Mouse (Mus musculus): Measurements from ENCODE around the gene Gnb4.

Gnb4 gene

DNA sequence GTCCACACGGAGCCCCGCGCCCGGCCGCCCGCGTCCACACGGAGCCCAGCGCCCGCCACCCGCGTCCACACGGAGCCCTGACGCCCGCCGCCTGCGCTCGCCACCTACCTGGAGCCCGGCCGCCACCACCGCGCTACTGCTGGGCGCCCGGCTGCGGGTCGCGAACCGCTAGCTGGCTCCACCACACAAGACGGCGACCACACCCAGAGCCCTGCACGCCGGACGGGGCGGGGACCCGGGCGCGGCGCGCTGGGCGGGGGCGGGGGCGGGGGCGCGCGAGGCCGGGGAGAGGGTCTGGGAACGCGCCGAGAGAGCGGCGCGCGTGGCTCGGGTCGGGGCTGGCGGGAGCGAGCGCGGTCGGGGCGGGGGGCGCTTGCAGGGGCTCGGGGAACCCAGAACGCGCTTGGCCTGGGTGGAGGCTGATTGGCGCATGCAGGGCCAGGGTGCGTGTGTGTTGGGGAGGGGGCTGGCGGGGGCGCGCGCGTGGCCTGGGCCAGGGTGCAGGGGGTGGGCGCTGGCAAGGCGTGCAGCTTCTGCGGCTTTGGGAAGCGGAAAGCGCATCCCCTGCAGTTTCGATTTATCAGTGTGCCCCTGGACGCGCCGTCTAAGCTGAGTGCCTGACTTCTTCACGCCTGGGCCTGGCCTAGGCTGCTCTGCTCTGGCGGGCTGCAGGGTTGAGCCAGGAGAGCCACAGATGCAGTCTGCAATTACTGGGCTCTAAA lies at the start of gene Gnb4:
Gene Gnb4 (minus strand): TSS at position 255 of the 722 bp plus-strand sequence.
- DNase-seq (ENCODE audit: extremely low spot score, low spot score) = peak; percentile 86

DNA sequence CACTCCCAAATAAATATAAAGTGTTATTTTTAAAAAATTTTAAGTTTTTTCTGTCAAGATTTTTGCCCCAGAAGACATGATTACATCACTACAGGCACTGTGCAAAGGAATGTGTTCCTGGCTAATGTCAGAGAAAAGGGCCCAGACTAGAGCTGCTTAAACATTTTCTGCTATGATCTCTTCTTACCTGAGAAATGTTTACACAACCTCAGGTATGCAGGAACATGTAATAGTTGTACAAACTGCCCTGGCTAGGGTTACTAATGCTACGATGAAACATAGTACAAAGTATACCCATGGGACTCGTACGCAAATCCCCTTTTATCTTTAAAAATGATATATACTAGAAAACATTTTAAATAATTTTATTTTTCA lies 45.2 kb upstream of the Gnb4 start:
- DNase-seq (ENCODE audit: extremely low spot score, low spot score) = no peak

DNA sequence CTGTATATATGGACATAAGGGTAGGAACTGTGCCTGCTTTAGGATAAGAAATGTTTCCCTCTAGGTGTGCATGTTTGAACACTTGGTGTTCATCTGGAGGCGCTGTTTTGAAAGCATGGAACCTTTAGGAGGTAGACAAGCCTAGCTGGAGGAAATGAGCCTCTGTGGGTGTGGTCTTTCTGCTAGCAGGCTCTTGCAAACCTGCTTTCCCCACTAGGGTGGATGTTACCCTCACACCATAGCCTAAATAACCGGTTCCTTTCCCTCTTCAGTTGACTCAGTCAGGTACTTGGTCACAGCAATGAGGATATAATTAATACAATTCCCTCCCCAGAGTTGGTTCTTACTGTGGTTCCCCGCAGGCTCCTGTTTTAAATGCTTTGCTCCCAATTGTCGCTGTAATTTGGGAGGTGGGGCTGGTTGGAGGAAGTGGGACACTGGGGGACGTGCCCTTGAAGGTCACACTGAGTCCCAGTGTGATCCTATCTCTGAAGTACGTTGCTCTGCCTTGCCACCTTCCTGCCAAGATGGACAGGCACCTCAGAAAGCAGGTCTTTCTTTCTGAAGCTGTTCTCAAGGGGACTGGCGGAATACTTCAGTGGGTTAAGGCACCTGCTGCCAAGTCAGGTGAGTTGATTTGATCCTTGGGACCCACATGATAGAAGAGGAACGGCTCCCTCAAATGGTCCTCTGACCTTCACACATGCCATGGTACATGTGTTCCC lies 44.6 kb upstream of the Gnb4 start:
- DNase-seq (ENCODE audit: extremely low spot score, low spot score) = no peak

DNA sequence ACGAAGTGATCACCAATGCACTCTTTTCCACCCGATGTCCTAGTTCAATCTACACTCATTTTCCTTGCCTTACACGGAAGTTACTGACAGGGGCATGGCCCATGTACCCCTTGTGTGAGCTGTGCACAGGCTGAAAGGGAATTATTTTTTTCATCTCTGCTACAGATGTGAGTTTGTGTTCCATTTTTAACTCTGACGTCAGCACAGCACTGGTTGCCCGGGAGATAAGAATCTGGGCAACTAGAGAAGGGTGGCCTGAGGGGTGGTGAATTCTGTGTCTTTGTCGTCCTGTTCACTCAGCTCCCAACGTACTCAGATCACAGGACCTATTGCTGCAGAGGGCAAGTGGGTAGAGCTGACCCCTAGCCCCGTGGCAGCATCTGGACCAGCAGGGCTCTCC lies 43.9 kb upstream of the Gnb4 start:
- DNase-seq (ENCODE audit: extremely low spot score, low spot score) = no peak

DNA sequence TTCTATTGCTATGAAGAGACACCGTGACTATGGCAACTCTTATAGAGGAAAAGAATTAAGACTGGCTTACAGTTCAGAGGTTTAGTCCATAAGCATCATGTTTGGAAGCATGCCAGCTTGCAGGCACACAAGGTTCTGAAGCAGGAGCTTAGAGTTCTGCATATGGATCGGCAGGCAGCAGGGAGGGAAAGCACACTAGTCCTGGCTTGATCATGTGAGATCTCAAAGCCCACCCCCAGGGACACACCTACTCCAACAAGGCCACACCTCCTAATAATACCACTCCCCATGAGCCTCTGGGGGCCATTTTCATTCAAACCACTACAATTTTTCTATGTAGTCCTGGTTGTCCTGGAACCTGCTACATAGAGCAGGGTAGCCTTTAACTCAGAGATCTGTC lies 43.1 kb upstream of the Gnb4 start:
- DNase-seq (ENCODE audit: extremely low spot score, low spot score) = no peak

DNA sequence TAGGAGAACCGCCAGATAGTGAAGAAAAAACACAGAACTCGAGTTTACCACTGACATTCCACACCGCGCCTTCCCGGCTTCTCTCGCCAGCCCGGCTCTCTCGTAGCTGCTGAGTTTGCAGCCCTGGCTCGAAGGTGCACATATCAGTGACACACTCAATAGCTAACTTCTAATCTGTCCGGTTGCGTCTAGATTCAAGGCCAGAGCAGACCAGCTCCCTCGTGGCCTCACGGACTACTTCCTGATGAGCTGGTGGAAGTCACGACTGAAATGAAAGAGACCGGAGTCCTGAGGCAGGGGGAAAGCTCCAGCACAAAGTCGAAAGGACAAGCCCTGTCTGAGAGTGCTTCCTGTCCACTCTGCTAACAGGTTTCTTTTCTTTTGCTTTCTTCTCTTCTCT lies 42.4 kb upstream of the Gnb4 start:
- no peak for DNase-seq (ENCODE audit: extremely low spot score, low spot score)

DNA sequence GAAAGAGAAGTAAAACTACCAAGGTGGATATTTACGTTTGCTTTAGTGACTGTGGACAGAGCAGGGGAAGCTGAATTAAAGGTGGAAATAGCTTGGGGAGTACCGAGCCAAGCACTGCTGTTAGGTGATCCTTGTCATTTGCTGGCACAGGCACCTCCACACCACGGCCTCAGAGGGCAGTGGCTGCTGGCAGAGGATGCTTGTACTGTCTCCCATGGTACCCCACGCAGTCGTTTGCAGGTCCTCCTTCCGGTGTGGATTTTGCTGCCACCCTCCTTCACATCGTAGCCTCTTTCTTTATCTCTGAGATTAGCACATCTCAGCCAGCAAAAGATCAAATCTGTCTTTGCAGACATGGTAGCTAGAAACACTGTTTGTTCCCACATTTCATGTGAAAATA lies 42.0 kb upstream of the Gnb4 start:
- no peak for DNase-seq (ENCODE audit: extremely low spot score, low spot score)

DNA sequence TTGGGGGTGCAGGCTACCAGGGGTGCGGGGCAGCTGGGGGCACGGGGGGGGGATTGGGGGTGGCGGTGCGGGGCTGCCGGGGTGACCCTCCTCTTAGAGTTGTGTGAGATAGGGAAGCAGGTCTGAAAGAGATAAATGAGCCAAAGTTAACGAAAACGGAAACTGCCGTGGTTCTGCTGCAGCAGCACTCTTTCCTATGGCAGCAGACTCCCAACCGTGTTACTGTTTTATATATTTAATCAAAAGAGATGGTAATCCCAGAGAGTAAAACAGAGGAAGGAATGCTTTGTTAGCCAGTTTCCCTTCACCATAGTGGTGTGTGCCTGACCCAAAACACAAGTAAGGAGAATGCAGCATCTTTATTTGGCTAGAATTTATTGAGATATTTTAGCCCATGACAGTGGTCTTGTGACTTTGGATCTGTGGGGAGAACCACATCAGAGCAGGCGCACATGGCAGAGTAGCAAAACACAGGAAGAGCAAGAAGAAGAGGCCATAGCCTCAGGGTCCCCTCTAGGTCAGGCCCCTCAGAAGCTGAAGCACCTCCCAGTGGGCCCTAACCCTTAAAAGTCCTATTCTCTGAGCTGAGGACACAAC lies 40.1 kb upstream of the Gnb4 start:
- DNase-seq (ENCODE audit: extremely low spot score, low spot score) = no peak

DNA sequence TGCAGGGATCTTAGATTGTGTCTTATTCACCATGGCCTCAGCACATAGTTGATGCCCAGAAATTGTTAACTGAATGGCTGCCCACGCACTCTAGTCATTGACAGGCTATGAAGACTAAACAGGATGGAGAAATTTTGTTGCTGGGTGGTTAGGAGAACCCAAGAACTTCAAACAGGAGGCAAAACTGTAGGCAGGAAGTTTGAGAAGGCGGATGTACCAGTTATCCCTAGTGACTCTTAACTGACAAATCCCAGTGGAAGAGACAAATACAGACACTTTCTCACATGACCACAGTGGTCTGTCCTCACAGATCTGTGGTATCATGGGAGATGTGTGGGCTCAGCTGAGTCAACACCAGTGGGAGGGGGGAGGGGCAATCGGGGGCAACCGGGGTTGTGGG lies 39.6 kb upstream of the Gnb4 start:
- DNase-seq (ENCODE audit: extremely low spot score, low spot score) = no peak

DNA sequence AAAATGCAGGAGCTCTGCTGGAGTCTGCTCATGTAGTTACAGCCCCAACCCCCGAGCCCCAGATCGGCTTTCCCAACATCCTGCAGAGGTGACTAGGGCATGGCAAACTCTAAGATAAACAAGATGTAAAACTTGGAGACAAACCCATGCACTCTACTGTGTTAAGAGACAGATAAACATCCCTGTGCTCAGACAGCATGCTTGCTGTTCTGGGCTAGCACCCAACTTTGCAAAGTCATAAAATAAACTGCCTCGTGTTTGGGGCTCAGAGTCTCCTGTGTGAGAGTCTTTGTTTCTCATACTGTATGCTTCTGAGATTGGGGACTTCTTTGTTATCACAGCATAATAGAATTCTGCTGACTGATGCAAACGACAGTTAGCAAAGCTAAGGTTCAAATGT lies 36.4 kb upstream of the Gnb4 start:
- no peak for DNase-seq (ENCODE audit: extremely low spot score, low spot score)

DNA sequence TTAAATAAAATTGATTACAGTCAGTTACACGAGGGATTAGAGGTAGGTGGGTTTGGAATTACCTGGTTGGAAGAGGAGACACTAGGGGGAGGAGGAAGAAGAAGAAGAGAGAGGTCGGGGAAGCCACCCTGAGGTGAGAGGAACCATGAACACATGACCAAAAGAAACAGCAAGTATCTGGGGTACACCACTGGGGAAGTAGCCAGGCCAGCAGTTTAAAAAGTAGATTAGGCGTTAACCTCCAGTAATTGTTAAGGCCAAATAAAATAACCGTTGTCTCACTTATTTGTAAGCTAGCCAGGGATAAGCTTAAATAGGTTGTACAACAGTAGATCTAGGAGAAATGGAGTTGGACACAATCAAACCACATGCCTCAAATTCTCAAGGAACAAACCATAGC lies 32.9 kb upstream of the Gnb4 start:
- no peak for DNase-seq (ENCODE audit: extremely low spot score, low spot score)

DNA sequence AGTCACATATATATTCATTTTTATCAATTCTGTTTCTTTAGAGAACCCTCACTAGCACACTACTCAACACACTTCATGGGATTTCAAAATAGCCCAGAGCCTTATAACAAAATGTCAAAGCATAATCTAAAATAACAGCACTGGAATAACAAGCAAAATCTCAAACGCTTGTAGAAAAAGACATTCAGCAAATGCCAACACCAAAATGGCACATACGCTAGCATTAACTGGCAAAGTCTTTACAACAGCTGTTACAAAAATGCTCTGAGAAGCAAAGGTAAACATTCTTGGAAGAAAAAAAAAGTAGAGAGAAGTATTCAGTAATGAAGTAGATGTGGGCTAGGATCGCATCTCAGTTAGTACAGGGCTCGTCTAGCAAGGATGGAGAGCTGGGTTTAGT lies 30.5 kb upstream of the Gnb4 start:
- no peak for DNase-seq (ENCODE audit: extremely low spot score, low spot score)

DNA sequence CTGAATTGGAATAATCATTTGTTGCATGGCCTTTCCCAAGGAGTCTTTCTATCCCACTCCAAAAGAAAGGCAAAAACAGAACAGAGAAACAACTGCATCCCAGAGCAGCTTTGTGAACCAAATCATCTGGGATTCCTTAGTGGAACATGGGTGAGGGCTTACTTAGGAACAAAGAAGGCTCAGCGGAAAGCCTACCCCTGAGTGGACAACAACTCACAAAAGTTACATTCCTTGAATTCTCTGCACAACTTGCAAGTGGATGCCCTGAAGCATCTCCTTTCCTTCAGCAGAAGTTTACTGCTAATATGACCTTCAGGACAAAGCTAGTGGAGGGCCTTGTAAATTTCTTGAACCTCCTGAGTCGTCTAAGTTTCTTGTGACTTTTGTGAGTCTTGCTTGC lies 28.4 kb upstream of the Gnb4 start:
- DNase-seq (ENCODE audit: extremely low spot score, low spot score) = no peak

DNA sequence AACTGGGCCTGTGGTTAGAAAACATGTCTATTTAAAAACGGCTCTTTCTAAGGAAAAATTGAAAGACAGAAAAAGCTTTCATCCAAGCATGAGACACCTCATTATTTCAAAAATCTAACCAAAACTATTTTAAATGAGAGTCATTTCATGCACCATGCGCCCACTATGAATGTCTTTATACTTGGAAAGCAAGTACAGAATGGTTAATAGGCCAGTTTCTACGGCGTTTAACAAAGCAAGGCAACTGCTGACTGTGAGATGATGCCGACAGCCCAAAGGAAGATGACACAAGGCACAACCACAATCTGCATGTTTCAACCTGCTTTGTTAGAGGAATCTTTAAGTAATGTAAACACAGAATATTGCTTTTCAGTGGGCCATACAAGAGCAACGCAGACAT lies 25.7 kb upstream of the Gnb4 start:
- no peak for DNase-seq (ENCODE audit: extremely low spot score, low spot score)

DNA sequence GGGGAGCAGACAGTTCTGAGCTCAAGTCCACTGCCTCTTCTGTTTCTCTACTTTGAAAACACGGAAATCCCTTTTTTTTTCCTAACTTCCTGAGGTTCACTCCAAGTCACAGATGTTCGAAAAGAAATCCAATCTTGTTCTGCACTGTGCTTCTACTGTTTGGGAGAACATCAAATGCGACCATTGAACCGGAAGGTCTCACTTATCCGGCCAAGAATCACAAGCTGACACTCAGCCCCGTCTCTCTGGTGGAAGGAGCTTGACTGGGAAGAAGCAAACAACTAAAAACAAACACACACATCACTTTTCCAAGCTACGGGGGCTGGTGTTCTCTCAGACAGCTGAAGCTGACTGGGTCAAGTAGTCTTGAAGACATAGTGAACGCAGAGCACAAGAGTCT lies 21.9 kb upstream of the Gnb4 start:
- DNase-seq (ENCODE audit: extremely low spot score, low spot score) = no peak

DNA sequence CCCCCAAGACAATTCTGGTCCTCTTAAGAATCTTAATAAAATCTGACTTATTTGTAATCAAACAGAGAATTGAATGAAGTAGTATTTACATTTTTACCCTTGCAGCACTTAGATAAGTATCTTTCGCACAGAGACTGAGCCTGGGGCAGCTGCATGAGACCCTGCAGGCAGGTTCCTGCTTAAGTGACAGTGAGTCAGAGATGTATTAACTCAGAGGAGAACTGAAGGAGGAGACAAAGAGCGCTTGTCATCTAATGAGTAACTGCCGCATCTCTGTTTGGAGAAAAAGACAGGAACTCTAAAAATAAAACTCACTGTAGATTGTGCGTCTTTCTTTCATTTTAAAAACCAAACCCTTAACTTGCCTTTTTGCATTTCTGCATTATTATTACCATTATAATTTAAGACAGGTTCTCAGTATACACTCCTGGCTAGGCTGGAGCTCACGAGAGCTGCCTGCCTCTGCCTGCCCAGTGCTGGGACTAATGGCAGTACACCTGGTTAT lies 16.4 kb upstream of the Gnb4 start:
- DNase-seq (ENCODE audit: extremely low spot score, low spot score) = no peak

DNA sequence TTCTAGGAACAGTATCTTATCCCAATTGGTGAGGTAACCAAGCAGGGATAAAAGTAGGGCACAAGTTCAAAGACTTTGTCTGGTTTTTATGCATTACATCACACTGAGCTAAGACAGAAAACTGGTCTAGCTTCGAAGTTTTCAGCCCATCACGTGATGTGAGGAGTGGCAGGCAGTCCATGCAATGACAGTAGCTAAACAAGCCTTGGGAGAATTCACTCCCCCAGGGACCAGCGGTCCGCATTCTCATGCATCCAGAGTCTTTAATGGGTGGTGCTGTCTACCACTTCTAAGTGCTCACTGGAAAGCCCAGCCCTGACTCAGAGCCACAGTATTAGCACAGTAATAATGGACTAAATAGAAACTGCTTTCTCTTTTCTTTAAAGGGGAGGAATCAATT lies 13.8 kb upstream of the Gnb4 start:
- no peak for DNase-seq (ENCODE audit: extremely low spot score, low spot score)

DNA sequence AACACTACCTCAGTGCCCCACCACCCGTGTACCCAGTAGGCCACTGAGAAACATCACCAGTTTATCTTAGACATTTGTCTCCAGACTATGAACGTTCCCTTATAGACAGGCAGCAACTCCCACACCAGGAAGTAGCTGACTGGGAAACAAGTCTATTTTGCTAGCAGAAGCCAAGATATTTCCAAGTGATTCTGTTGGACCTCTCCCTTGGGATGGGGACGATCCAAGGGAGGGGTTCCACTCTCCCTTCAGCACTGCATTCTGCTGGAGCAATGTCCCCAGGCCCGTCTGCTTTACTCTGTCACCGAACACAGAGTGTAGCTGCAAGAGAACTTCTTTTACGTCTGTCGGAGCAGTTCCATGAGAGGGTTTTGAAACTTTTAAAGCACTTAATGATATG lies 11.8 kb upstream of the Gnb4 start:
- no peak for DNase-seq (ENCODE audit: extremely low spot score, low spot score)

DNA sequence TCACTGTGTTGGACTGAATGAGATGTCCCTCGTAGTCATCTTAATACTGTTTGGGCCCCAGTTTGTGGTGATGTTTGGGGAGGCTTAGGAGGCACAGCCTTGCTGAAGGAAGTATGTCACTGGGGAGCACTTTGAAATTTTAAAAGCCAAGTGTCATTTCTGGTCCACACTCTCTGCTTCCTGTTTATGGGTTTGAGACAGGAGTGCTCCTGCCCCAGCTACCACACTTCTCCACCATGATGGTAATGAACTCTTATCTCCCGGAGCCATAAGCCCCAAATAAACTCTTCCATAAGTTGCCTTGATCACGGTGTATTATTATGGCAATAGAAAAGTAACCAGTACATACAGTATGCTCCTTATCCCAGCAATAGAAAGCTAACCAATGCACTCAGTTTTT lies 5.7 kb upstream of the Gnb4 start:
- no peak for DNase-seq (ENCODE audit: extremely low spot score, low spot score)

DNA sequence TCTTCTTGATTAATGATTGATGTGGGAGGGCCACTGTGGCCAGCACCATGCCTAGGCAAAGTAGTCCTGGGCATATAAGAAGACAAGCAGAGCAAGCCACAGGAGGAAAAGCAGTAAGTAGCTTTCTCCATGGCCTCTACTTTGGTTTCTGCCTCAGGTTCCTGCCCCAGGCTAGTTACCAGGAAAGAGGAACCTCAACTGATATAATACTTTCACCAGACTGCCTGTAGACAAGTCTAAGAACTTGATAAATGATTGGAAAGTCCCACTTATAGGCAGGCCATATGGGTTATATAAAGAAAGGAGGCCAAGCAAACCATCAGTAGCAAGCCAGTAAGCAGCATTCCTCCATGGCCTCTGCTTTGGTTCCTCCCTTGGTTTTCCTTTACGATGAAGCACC lies 5.3 kb upstream of the Gnb4 start:
- no peak for DNase-seq (ENCODE audit: extremely low spot score, low spot score)

DNA sequence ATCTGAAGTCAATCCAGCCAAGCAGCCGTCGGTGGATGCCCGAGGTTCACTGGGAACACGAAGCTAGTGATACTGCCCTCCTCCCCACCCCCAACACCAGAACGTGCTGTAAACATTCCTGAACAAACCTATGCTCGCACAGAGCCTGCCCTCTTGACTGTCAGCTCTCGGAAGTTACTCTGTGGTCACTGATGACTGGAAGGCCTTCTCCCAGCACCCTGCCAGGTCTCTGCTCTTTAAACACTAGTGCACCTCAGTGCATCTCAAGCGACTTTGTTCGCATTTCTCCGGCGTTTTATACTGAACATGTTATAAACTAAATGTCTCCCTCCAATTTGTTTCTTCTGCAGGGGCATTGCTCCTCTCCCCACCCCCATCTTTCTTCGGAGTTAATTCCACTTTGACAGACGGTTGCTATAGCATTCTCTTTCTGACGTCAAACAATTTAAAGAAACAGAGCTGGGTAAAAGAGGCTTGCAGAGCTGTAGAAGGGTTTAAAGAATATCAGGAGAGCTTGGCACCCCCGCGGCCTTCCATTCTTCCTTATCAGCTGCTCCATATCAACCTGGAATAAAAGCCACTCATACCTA lies 763 bp upstream of the Gnb4 start:
- no peak for DNase-seq (ENCODE audit: extremely low spot score, low spot score)

DNA sequence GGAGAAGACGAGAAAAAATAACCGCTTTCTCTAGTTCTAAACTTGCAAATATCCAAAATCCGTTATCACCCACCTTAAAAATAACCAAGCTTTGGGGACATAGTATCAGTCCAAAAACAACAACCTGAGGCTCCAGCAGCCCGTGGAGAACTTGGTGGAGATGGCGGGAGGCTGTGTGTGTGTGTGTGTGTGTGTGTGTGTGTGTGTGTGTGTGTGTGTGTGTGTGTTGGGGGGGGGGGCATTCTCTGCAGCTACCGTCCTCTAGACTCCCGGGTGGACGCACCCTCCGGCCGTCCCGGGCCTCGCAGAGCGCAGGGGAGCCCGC lies 417 bp downstream of the Gnb4 start:
- no peak for DNase-seq (ENCODE audit: extremely low spot score, low spot score)

DNA sequence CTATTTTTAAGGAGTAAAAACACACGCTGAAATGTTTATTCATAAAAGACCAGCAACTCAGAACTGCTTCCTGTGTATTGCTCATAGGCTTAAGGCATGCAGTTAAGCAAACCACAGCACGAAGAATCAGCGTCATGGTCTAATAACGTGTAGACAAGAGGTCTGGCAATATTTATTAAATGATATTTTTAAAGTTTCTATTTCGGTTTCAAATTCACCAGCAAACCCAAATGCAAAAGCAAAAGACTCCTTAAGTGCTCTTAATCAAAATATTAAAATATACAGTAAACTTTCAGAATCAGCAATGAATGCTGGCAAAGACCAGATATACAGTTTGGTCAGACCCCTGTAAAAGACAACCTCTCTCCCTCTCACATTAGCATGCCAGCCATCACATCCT lies 1.0 kb downstream of the Gnb4 start:
- DNase-seq (ENCODE audit: extremely low spot score, low spot score) = no peak

Measured in neural tube, embryonic 10.5 days (tissue).